Mouse (Mus musculus): ENCODE measurements around the gene Antxr1. TPM values are rescaled to one million over a fixed set of nuclear protein-coding genes. Genes with fewer than 3 reads are reported as not detected.
A peak's percentile ranks its signal among the peaks of the same experiment; 100 is the strongest.

The Antxr1 gene
- 31.3 and 35.3 TPM in 2 replicates for polyA plus RNA-seq (2012; rRNA removed)

- peaks cover 17% of the 10 kb centered on the region for H3K4me1 ChIP-seq (ENCODE audit: control insufficient read depth, insufficient read depth, low read length)
- peak; percentile 74 for DNase-seq
- peak; percentile 29; the same call in 1 of the 2 replicates for TF ChIP-seq POLR2A (IDR thresholded peaks at IDR 0.05; ENCODE audit: borderline replicate concordance, extremely low read depth, low read depth, low read length)
- TF ChIP-seq CTCF (IDR thresholded peaks at IDR 0.05; ENCODE audit: insufficient read depth, low read length), result peak; percentile 31
- under 1% methylated on average over 53 of the region's 54 CpGs for WGBS
- H3K4me3 ChIP-seq (replicated peaks; ENCODE audit: extremely low read depth, low read depth, low read length), result peak within 1 kb of the TSS; percentile 92
These were observed at the start of gene Antxr1 for GRCm38 (mm10) chr6:87335091-87335934. Antxr1 (minus strand) TSS chr6:87335821.

DNA sequence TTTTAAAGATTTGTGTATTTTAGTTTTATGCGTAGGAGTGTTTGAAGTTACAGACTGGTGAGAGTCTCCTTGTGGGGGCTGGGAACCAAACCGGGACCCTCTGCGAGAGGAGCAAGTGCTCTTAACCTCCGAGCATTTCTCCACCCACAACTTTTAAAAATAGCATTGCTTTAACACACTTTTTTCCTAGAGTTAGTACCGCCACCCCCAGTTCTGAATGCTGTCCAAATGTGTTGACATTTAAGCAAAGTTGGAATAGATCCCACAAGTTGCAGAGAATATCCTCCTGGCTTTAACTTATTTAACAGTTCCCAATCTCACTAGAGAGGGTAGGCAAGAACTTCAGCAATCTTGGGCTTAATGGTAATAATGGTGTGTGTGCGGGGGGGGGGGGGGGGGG is 49.1 kb upstream of the Antxr1 start:
- no peaks in the 10 kb centered on the region; the same call in 1 of the 2 replicates for H3K4me1 ChIP-seq (ENCODE audit: control insufficient read depth, insufficient read depth, low read length)
- WGBS, result 24% methylated on average over 6 of the region's 6 CpGs
- no peak for TF ChIP-seq CTCF (IDR thresholded peaks at IDR 0.05; ENCODE audit: insufficient read depth, low read length)
- no peak for TF ChIP-seq POLR2A (IDR thresholded peaks at IDR 0.05; ENCODE audit: borderline replicate concordance, extremely low read depth, low read depth, low read length)
- H3K4me3 ChIP-seq (replicated peaks; ENCODE audit: extremely low read depth, low read depth, low read length), result no peak overlapping the region
- DNase-seq, result no peak

DNA sequence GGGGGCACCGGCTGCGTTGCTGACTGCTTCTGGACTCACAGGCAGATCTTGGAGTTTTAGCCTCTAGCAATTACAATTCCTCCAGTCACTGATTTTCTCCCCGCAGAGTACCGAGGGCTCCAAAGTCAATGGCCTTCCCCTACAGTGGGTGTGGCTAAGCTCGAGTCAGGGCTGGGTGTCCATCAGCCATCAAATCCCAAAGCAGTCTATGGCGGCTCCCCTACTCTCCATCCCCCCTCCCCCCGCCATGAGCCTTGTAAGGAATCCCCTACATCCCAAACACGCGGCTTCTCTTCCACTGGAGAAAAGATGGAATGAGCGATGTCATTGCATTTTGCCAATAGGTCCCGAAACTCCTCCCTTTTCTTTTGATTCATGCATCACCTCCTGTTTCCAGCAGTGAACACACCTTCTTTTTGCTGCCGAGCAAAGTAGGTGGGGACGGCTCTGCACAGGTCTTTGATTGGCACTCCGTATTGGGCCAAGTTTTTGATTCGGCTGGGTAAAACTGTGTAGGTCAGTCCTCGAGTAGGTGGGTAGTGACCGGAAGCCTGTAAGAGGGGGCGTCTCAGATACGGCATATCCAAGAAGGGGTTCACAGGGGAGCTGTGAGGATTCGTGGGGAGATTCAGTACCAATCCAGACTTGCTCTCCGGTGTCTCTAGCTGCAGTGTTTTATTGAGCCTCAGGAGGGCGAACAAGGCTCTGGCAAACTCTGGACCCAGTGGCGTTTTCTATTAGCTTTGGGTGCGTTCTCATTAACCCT is 48.5 kb upstream of the Antxr1 start:
- 9% methylated on average over 24 of the region's 24 CpGs for WGBS
- no peak for DNase-seq
- no peaks in the 10 kb centered on the region; the same call in 1 of the 2 replicates for H3K4me1 ChIP-seq (ENCODE audit: control insufficient read depth, insufficient read depth, low read length)
- TF ChIP-seq POLR2A (IDR thresholded peaks at IDR 0.05; ENCODE audit: borderline replicate concordance, extremely low read depth, low read depth, low read length) (no peak), CTCF (IDR thresholded peaks at IDR 0.05; ENCODE audit: insufficient read depth, low read length) (peak; percentile 65)
- no peak overlapping the region for H3K4me3 ChIP-seq (replicated peaks; ENCODE audit: extremely low read depth, low read depth, low read length)

DNA sequence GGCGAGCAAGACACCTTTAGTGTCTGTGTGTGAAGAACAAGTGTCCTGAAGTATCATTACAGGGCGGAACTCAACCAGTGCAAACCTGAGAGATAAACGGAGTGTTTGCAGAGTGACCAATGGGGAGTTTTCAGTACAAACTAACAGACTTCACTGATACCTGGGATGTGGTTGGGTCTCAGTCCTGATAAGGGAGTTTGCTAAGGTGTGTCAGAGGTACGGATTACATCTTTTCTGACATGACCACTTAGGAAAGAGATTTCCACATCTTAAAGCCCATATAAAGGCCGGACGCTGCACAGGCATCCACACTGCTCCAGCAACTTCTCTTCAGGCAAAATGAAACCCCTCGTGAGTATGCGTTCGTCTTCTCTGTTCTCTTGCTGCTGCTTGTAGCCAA is 37.4 kb upstream of the Antxr1 start, which contains the start of gene Gkn2:
Gkn2 (plus strand) TSS at position 301 of the 400 bp plus-strand sequence.
- 72% methylated on average over 9 of the region's 9 CpGs for WGBS

GRCm38 (mm10) chr6:87369223-87369622 is 33.6 kb upstream of the Antxr1 start:
- no peaks in the 10 kb centered on the region for H3K4me1 ChIP-seq (ENCODE audit: control insufficient read depth, insufficient read depth, low read length)
- TF ChIP-seq POLR2A (IDR thresholded peaks at IDR 0.05; ENCODE audit: borderline replicate concordance, extremely low read depth, low read depth, low read length) (no peak), CTCF (IDR thresholded peaks at IDR 0.05; ENCODE audit: insufficient read depth, low read length) (no peak)
- no peak for DNase-seq
- H3K4me3 ChIP-seq (replicated peaks; ENCODE audit: extremely low read depth, low read depth, low read length), result no peak overlapping the region
- WGBS, result 76% methylated on average over 5 of the region's 5 CpGs

More for the DNA sequence above, 37.4 kb upstream of the Antxr1 start, which contains the start of gene Gkn2:
- DNase-seq, result no peak
- no peak within 1 kb of the TSS for H3K4me3 ChIP-seq (replicated peaks; ENCODE audit: extremely low read depth, low read depth, low read length)
- no peaks in the 10 kb centered on the region for H3K4me1 ChIP-seq (ENCODE audit: control insufficient read depth, insufficient read depth, low read length)
- TF ChIP-seq POLR2A (IDR thresholded peaks at IDR 0.05; ENCODE audit: borderline replicate concordance, extremely low read depth, low read depth, low read length), result no peak
- TF ChIP-seq CTCF (IDR thresholded peaks at IDR 0.05; ENCODE audit: insufficient read depth, low read length), result no peak

GRCm38 (mm10) chr6:87354441-87354840 is 18.8 kb upstream of the Antxr1 start:
- H3K4me3 ChIP-seq (replicated peaks; ENCODE audit: extremely low read depth, low read depth, low read length), result no peak overlapping the region
- WGBS, result 64% methylated on average over 5 of the region's 5 CpGs
- no peak for TF ChIP-seq POLR2A (IDR thresholded peaks at IDR 0.05; ENCODE audit: borderline replicate concordance, extremely low read depth, low read depth, low read length)
- TF ChIP-seq CTCF (IDR thresholded peaks at IDR 0.05; ENCODE audit: insufficient read depth, low read length), result no peak
- H3K4me1 ChIP-seq (ENCODE audit: control insufficient read depth, insufficient read depth, low read length), result no peaks in the 10 kb centered on the region
- no peak for DNase-seq

DNA sequence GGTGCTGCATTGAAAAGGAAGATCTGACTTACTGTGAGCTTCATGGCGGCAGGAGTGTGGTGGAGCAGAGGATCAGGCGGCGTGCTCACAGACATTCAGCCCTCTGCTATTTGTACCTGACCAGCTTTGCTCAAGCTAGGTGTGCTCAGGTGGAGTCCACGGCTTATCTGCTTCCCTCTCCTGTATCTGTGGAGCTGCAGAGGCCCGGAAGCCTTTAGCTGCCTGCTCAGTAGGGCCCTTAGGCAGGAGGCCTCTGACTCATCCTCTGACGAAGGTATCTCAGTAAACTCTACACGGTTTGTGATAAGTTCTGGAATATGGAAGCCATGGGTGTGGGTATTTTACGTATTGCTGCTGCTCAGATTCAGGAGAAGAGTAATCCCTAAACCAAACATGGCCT is 15.2 kb upstream of the Antxr1 start, which contains the start of gene Gkn1:
Gkn1 (minus strand) TSS at position 114 of the 400 bp plus-strand sequence.
- H3K4me3 ChIP-seq (replicated peaks; ENCODE audit: extremely low read depth, low read depth, low read length), result no peak within 1 kb of the TSS
- 93% methylated on average over 8 of the region's 8 CpGs for WGBS
- no peaks in the 10 kb centered on the region for H3K4me1 ChIP-seq (ENCODE audit: control insufficient read depth, insufficient read depth, low read length)
- no peak for DNase-seq
- TF ChIP-seq POLR2A (IDR thresholded peaks at IDR 0.05; ENCODE audit: borderline replicate concordance, extremely low read depth, low read depth, low read length) (no peak), CTCF (IDR thresholded peaks at IDR 0.05; ENCODE audit: insufficient read depth, low read length) (no peak)

DNA sequence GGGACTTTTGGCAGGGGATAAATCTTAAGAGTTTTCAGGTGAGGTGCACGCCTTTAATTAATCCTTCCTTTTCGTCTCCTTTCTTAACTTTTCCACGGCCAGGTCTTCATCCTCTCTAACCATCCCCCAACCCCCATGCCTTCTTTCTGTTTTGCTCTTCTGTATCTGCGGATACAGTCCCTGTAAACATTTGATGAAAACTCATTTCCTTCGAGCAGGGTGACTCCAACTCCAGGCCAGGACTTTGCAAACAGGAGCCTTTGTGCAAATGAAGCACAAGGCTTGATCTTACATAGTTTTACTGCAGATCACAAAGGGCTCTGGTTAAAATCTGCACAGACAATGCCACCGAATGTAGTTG is 294 bp upstream of the Antxr1 start:
- H3K4me3 ChIP-seq (replicated peaks; ENCODE audit: extremely low read depth, low read depth, low read length), result peak overlapping the region; percentile 52
- no peak for DNase-seq
- 14% methylated on average over 6 of the region's 6 CpGs for WGBS
- H3K4me1 ChIP-seq (ENCODE audit: control insufficient read depth, insufficient read depth, low read length), result peaks cover 17% of the 10 kb centered on the region
- no peak for TF ChIP-seq CTCF (IDR thresholded peaks at IDR 0.05; ENCODE audit: insufficient read depth, low read length)
- TF ChIP-seq POLR2A (IDR thresholded peaks at IDR 0.05; ENCODE audit: borderline replicate concordance, extremely low read depth, low read depth, low read length), result no peak

GRCm38 (mm10) chr6:87334361-87335090 is 1.1 kb downstream of the Antxr1 start:
- peak; percentile 31 for DNase-seq

More at GRCm38 (mm10) chr6:87334361-87335090, 1.1 kb downstream of the Antxr1 start:
- TF ChIP-seq POLR2A (IDR thresholded peaks at IDR 0.05; ENCODE audit: borderline replicate concordance, extremely low read depth, low read depth, low read length) (no peak), CTCF (IDR thresholded peaks at IDR 0.05; ENCODE audit: insufficient read depth, low read length) (no peak)
- WGBS, result 10% methylated on average over 11 of the region's 11 CpGs
- Histone ChIP-seq H3K4me3 (replicated peaks; ENCODE audit: extremely low read depth, low read depth, low read length) (peak overlapping the region; percentile 92), H3K4me1 (ENCODE audit: control insufficient read depth, insufficient read depth, low read length) (peaks cover 17% of the 10 kb centered on the region)

Data from lung, adult 2 months (tissue).